ENCODE assay signal across 8 mouse cellular contexts in the genomic region with DNA sequence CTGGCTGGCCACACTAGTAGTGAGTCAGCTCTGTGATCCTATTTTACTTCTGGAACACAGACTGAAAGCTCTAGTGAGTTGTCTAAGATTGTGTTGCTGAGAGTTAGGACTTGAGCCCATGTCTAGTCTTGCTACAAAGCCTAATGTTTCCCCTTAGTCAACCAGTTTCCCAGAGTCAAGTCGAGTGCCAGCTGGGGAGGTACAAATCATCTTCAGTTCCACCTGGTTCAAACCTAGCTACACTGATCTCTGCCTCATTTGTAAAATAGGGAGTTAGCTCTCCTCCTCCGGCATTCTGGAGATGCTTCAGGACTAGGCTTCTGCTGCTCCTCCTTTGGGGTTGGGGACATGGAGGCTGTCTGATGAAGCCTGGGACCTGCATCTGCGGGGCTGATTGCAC. TPM values are rescaled to one million over a fixed set of nuclear protein-coding genes. Genes with fewer than 3 reads are reported as not detected.
DNase-seq lines count a peak whose midpoint lies in the region; ATAC-seq lines count a peak whose summit lies in the region.

No protein-coding gene starts in this region.

- H3K36me3 ChIP-seq in heart, embryonic 15.5 days: peaks cover 23% of the 10 kb centered on the region
- H3K36me3 ChIP-seq in forebrain, embryonic 16.5 days (ENCODE audit: control insufficient read depth, insufficient read depth): peaks cover 11% of the 10 kb centered on the region
- H3K36me3 ChIP-seq in midbrain, embryonic 11.5 days (ENCODE audit: control insufficient read depth, insufficient read depth, low read length): peaks cover 13% of the 10 kb centered on the region

- peaks cover 45% of the 10 kb centered on the region for H3K4me1 ChIP-seq in heart, embryonic 15.5 days (replicated peaks)
- H3K4me1 ChIP-seq in forebrain, embryonic 16.5 days (replicated peaks; ENCODE audit: control insufficient read depth, insufficient read depth, low read length): peaks cover 32% of the 10 kb centered on the region
- peaks cover 16% of the 10 kb centered on the region for H3K4me1 ChIP-seq in midbrain, embryonic 11.5 days (ENCODE audit: control insufficient read depth, insufficient read depth, low read length)

- peak overlapping the region; percentile 83 for H3K9ac ChIP-seq in heart, embryonic 15.5 days
- H3K9ac ChIP-seq in forebrain, embryonic 16.5 days (replicated peaks; ENCODE audit: low read depth, low read length): peak overlapping the region; percentile 73
- H3K9ac ChIP-seq in midbrain, embryonic 11.5 days (ENCODE audit: low read length): peak overlapping the region; percentile 93

- H3K4me3 ChIP-seq in heart, embryonic 15.5 days: peak overlapping the region; percentile 100
- peak overlapping the region; percentile 96 for H3K4me3 ChIP-seq in forebrain, embryonic 16.5 days (replicated peaks; ENCODE audit: low read length)
- H3K4me3 ChIP-seq in midbrain, embryonic 11.5 days (ENCODE audit: low read depth, low read length): peak overlapping the region; percentile 98

- ATAC-seq in heart, embryonic 15.5 days (replicated peaks; ENCODE audit: insufficient number of reproducible peaks, insufficient read depth, low FRiP score, low read depth): no peak
- no peak for ATAC-seq in forebrain, embryonic 16.5 days
- ATAC-seq in midbrain, embryonic 11.5 days (ENCODE audit: low FRiP score): no peak

- H3K27ac ChIP-seq in heart, embryonic 15.5 days: peak overlapping the region; percentile 97
- peak overlapping the region; percentile 90 for H3K27ac ChIP-seq in forebrain, embryonic 16.5 days (ENCODE audit: low read length)
- peak overlapping the region; percentile 83 for H3K27ac ChIP-seq in midbrain, embryonic 11.5 days (ENCODE audit: low read depth, low read length)

- H3K4me2 ChIP-seq in heart, embryonic 15.5 days: peak overlapping the region; percentile 76
- peak overlapping the region; percentile 56 for H3K4me2 ChIP-seq in forebrain, embryonic 16.5 days (ENCODE audit: low read length)
- H3K4me2 ChIP-seq in midbrain, embryonic 11.5 days: peak overlapping the region; percentile 71

- DNase-seq in heart, adult 9 months (ENCODE audit: low spot score in 2 of 2): no peak
- peak; percentile 2 for DNase-seq in MEL-GATA-1-ER (ENCODE audit: extremely low read depth, low read depth)
- DNase-seq in midbrain, embryonic 11.5 days (ENCODE audit: low spot score, missing footprints): no peak
- DNase-seq in Muller cell, postnatal 12 days (ENCODE audit: inconsistent ontology term): no peak
- no peak for DNase-seq in urinary bladder, postnatal 36 days (ENCODE audit: low spot score in 2 of 2)
- no peak for DNase-seq in left cerebral cortex, adult 8-10 months (ENCODE audit: low spot score in 2 of 2)

- no peaks in the 10 kb centered on the region for H3K9me3 ChIP-seq in heart, embryonic 15.5 days (replicated peaks)
- no peaks in the 10 kb centered on the region for H3K9me3 ChIP-seq in forebrain, embryonic 16.5 days (ENCODE audit: control insufficient read depth, low read length)
- no peaks in the 10 kb centered on the region for H3K9me3 ChIP-seq in midbrain, embryonic 11.5 days (ENCODE audit: control insufficient read depth, low read length)

- 37% methylated on average over 3 of the region's 3 CpGs for WGBS in heart, embryonic 15.5 days
- 62% methylated on average over 3 of the region's 3 CpGs for WGBS in forebrain, embryonic 16.5 days
- WGBS in midbrain, embryonic 11.5 days: 62% methylated on average over 3 of the region's 3 CpGs

- H3K27me3 ChIP-seq in heart, embryonic 15.5 days: no peaks in the 10 kb centered on the region
- H3K27me3 ChIP-seq in forebrain, embryonic 16.5 days (replicated peaks; ENCODE audit: control insufficient read depth, insufficient read depth, low read length): no peaks in the 10 kb centered on the region
- no peaks in the 10 kb centered on the region for H3K27me3 ChIP-seq in midbrain, embryonic 11.5 days (ENCODE audit: control insufficient read depth, insufficient read depth, low read length)

RNA-seq across cellular contexts. Expression of gene Ddb1, which starts 0.6 kb away (rescaled TPM):
- polyA plus RNA-seq in heart, embryonic 15.5 days (2015; fragmentation: Nextera tagmentation; extraction: Ambion mirVana): 204 and 272 TPM in 2 replicates
- 277 and 292 TPM in 2 replicates for polyA plus RNA-seq in forebrain, embryonic 16.5 days (2015; fragmentation: Nextera tagmentation; extraction: Ambion mirVana)
- polyA plus RNA-seq in midbrain, embryonic 11.5 days (2014; fragmentation: Nextera tagmentation; extraction: Ambion mirVana): 393 and 396 TPM in 2 replicates
- 100 to 1,000 TPM; 181 to 219 (median 206) TPM for total RNA-seq in left cerebral cortex, adult 8-10 months (2022)

RNA-seq across cellular contexts. Expression of gene Tkfc, which starts 0.9 kb away (rescaled TPM):
- 8.5 and 11.9 TPM in 2 replicates for polyA plus RNA-seq in heart, embryonic 15.5 days (2015; fragmentation: Nextera tagmentation; extraction: Ambion mirVana)
- 24.9 and 27.1 TPM in 2 replicates for polyA plus RNA-seq in forebrain, embryonic 16.5 days (2015; fragmentation: Nextera tagmentation; extraction: Ambion mirVana)
- 22.9 and 23.9 TPM in 2 replicates for polyA plus RNA-seq in midbrain, embryonic 11.5 days (2014; fragmentation: Nextera tagmentation; extraction: Ambion mirVana)
- 10 to 100 TPM; 17.4 to 19.9 (median 19.3) TPM for total RNA-seq in left cerebral cortex, adult 8-10 months (2022)

RNA-seq across cellular contexts. Expression of gene Tmem138, which starts 27.4 kb away (rescaled TPM):
- polyA plus RNA-seq in heart, embryonic 15.5 days (2015; fragmentation: Nextera tagmentation; extraction: Ambion mirVana): 21.4 and 26.2 TPM in 2 replicates
- polyA plus RNA-seq in forebrain, embryonic 16.5 days (2015; fragmentation: Nextera tagmentation; extraction: Ambion mirVana): 33.9 and 37.5 TPM in 2 replicates
- 60.6 and 67.3 TPM in 2 replicates for polyA plus RNA-seq in midbrain, embryonic 11.5 days (2014; fragmentation: Nextera tagmentation; extraction: Ambion mirVana)
- total RNA-seq in left cerebral cortex, adult 8-10 months (2022): 10 to 100 TPM; 13.8 to 15.5 (median 14.5) TPM

RNA-seq across cellular contexts. Expression of gene Cyb561a3, which starts 27.6 kb away (rescaled TPM):
- 15.4 and 21.8 TPM in 2 replicates for polyA plus RNA-seq in heart, embryonic 15.5 days (2015; fragmentation: Nextera tagmentation; extraction: Ambion mirVana)
- polyA plus RNA-seq in forebrain, embryonic 16.5 days (2015; fragmentation: Nextera tagmentation; extraction: Ambion mirVana): 21.0 and 22.6 TPM in 2 replicates
- 16.1 and 16.8 TPM in 2 replicates for polyA plus RNA-seq in midbrain, embryonic 11.5 days (2014; fragmentation: Nextera tagmentation; extraction: Ambion mirVana)
- 10 to 100 TPM; 12.4 to 13.2 (median 12.8) TPM for total RNA-seq in left cerebral cortex, adult 8-10 months (2022)

RNA-seq across cellular contexts. Expression of gene Vwce, which starts 29.5 kb away (rescaled TPM):
- polyA plus RNA-seq in heart, embryonic 15.5 days (2015; fragmentation: Nextera tagmentation; extraction: Ambion mirVana): 0.82 and 1.5 TPM in 2 replicates
- 0.30 and 0.81 TPM in 2 replicates for polyA plus RNA-seq in forebrain, embryonic 16.5 days (2015; fragmentation: Nextera tagmentation; extraction: Ambion mirVana)
- 0.18 and 0.36 TPM in 2 replicates for polyA plus RNA-seq in midbrain, embryonic 11.5 days (2014; fragmentation: Nextera tagmentation; extraction: Ambion mirVana)
- under 1 TPM; 0.39 to 0.77 (median 0.47) TPM for total RNA-seq in left cerebral cortex, adult 8-10 months (2022)
